Mouse (Mus musculus) lung, embryonic 14.5 days (tissue): Measurements from ENCODE around the gene Rhox4f. TPM values are rescaled to one million over a fixed set of nuclear protein-coding genes. Genes with fewer than 3 reads are reported as not detected.
"Not testable (repeated sequence)": the region's sequence is repeated elsewhere in the genome, so short reads cannot be mapped to it uniquely, and the experiment has no call there.

ENCODE experiments used
- ATAC-seq: fragments of 200-750 bp; cut with Nextera tagmentation; 2 replicates; pipeline ENCODE4 v1.8.0; 2017; ENCODE audit warnings: mild to moderate bottlenecking, moderate TSS enrichment, moderate library complexity; ENCODE audit not compliant: insufficient read depth
- DNase-seq: peaks from one replicate; pipeline ENCODE4 v3.0.0-alpha.2; 2015
- H3K27ac ChIP-seq: fragments of 300-500 bp; sonication (generic); 2 replicates; pipeline ENCODE4 v1.5.1; 2014; ENCODE audit warnings: low read depth, mild to moderate bottlenecking, moderate library complexity
- H3K27me3 ChIP-seq: fragments of 300-500 bp; sonication (generic); 2 replicates; pipeline ENCODE4 v1.6.1; 2014; ENCODE audit warnings: low read length, control low read depth; ENCODE audit not compliant: insufficient read depth
- H3K36me3 ChIP-seq: fragments of 300-500 bp; sonication (generic); 2 replicates; pipeline ENCODE4 v1.6.1; 2014; ENCODE audit warnings: control low read depth; ENCODE audit not compliant: insufficient read depth
- H3K4me1 ChIP-seq: fragments of 300-500 bp; sonication (generic); 2 replicates; pipeline ENCODE4 v1.6.1; 2014; ENCODE audit warnings: antibody characterized with exemption, control low read depth; ENCODE audit not compliant: insufficient read depth
- H3K4me2 ChIP-seq: fragments of 300-500 bp; sonication (generic); 2 replicates; pipeline ENCODE4 v1.6.1; 2014; ENCODE audit warnings: mild to moderate bottlenecking
- H3K4me3 ChIP-seq: fragments of 300-500 bp; sonication (generic); 2 replicates; pipeline ENCODE4 v1.5.1; 2014; ENCODE audit warnings: low read depth, low read length
- H3K9ac ChIP-seq: fragments of 300-500 bp; sonication (generic); 2 replicates; pipeline ENCODE4 v1.6.1; 2014
- H3K9me3 ChIP-seq: fragments of 300-500 bp; sonication (generic); 2 replicates; pipeline ENCODE4 v1.6.1; 2016; ENCODE audit warnings: low read depth, low read length, control low read depth
- WGBS: fragments of 180-500 bp; shearing (Covaris S2); extraction: QIAGEN DNeasy Blood & Tissue Kit; methylation state at CpG from one replicate; pipeline ENCODE4 v1.1.7; 2014; 5-methylcytosine and 5-hydroxymethylcytosine counted together
- polyA plus RNA-seq: library from polyadenylated mRNA; unstranded; fragments of >200 nt; fragmentation: Nextera tagmentation; extraction: Ambion mirVana; gene quantifications from 2 replicates; pipeline ENCODE4 v1.2.1, GENCODE M21; 2014

The Rhox4f gene
- polyA plus RNA-seq, result not detected in 2 replicates

DNA sequence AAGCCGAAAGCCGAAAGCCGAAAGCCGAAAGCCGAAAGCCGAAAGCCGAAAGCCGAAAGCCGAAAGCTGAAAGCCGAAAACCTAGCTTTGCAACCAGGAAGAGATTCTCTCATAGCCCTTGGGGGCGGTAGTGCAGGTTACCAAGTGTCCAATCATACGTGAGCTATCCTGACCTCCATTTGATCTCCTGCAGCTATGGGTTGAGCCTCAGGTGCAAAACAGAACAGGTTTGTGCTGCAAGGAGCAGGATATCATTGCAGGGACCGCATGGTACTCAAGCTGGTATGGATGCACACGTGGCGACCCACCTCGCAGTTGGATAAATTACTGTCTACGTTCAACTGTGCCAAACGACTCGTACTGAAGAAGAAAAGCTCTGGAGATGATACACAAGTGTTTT, at the start of gene Rhox4f:
TSS of gene Rhox4f (minus strand) at position 101 of the 400 bp plus-strand sequence.
- H3K4me2 ChIP-seq, ATAC-seq, H3K36me3 ChIP-seq, H3K27me3 ChIP-seq, H3K4me1 ChIP-seq, H3K4me3 ChIP-seq, DNase-seq, H3K27ac ChIP-seq, H3K9me3 ChIP-seq, H3K9ac ChIP-seq: not testable (repeated sequence)
- WGBS, result 95% methylated on average over 14 of the region's 19 CpGs

DNA sequence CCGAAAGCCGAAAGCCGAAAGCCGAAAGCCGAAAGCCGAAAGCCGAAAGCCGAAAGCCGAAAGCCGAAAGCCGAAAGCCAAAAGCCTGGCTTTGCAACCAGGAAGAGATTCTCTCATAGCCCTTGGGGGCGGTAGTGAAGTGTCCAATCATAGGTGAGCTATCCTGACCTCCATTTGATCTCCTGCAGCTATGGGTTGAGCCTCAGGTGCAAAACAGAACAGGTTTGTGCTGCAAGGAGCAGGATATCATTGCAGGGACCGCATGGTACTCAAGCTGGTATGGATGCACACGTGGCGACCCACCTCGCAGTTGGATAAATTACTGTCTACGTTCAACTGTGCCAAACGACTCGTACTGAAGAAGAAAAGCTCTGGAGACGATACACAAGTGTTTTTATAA, 43.7 kb upstream of the Rhox4f start, which contains the start of gene Rhox4g:
TSS of gene Rhox4g (minus strand) at position 101 of the 400 bp plus-strand sequence.
- DNase-seq, H3K4me2 ChIP-seq, H3K27ac ChIP-seq, H3K27me3 ChIP-seq, H3K4me3 ChIP-seq, ATAC-seq, H3K9ac ChIP-seq, H3K36me3 ChIP-seq, H3K9me3 ChIP-seq, H3K4me1 ChIP-seq: not testable (repeated sequence)
- WGBS, result 91% methylated on average over 16 of the region's 20 CpGs

DNA sequence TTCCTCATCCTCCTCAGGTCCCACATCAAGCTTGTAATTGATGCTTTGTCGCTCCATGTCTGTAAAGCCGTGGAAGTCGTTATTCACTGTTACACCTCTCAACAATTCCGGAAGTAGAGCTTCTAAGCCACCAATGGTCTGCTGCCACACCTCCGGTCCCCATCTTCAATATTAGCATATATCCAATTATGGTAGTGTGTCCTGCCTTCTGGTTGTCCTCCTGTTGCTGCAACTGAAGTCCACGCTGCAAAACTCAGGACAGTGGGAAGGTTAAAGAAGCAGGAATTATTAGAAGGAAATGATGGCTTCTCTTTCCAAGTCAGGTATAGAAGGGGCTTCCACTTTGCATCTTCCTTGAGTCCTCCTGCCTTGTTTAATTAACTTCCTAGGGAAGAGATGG, 35.9 kb upstream of the Rhox4f start, which contains the start of gene Rhox2g:
TSS of gene Rhox2g (minus strand) at position 101 of the 400 bp plus-strand sequence.
- not testable (repeated sequence) for H3K36me3 ChIP-seq, H3K4me2 ChIP-seq, DNase-seq, H3K4me3 ChIP-seq, H3K9me3 ChIP-seq, H3K27me3 ChIP-seq, H3K4me1 ChIP-seq, H3K9ac ChIP-seq, H3K27ac ChIP-seq, ATAC-seq
- WGBS, result 87% methylated on average over 6 of the region's 6 CpGs

DNA sequence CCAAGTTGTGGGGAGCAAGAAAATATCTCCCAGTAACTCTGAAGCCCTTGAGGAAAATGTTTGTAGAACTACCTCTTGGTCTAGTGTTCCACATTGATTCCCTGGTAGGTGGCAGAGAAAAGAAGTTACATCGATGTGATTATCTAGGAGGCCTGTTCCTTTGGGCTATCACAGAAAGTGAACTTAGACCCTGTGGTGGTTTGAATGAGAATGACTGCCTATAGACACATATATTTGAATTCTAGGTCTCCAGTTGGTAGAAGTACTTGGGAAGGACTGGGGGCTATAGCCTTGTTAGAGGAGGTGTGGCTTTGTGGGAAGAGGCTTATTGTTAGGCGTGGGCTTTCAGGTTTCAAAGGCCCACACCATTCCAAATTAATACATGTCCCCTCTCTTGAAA, 21.0 kb upstream of the Rhox4f start, which contains the start of gene Rhox3g:
TSS of gene Rhox3g (minus strand) at position 101 of the 400 bp plus-strand sequence.
- H3K4me3 ChIP-seq, result not testable (repeated sequence)

GRCm38 (mm10) chrX:37580692-37581091, 26.8 kb downstream of the Rhox4f start, which contains the start of gene Rhox3f:
TSS of gene Rhox3f (plus strand) at chrX:37580992.
- not testable (repeated sequence) for H3K4me1 ChIP-seq, H3K4me2 ChIP-seq, H3K9me3 ChIP-seq, H3K36me3 ChIP-seq, H3K27me3 ChIP-seq, H3K9ac ChIP-seq, H3K4me3 ChIP-seq, ATAC-seq, DNase-seq, H3K27ac ChIP-seq

More for the DNA sequence above, 21.0 kb upstream of the Rhox4f start, which contains the start of gene Rhox3g:
- not testable (repeated sequence) for ATAC-seq, DNase-seq, H3K27me3 ChIP-seq, H3K36me3 ChIP-seq, H3K27ac ChIP-seq, H3K4me1 ChIP-seq, H3K9me3 ChIP-seq, H3K4me2 ChIP-seq, H3K9ac ChIP-seq
- WGBS, result 84% methylated on average over 2 of the region's 2 CpGs

GRCm38 (mm10) chrX:37572638-37573037, 34.9 kb downstream of the Rhox4f start:
- whole genome bisulfite sequencing, result 21% methylated on average over 2 of the region's 2 CpGs
- not testable (repeated sequence) for H3K4me1 ChIP-seq, H3K9me3 ChIP-seq, H3K27ac ChIP-seq, H3K9ac ChIP-seq, H3K4me2 ChIP-seq, DNase-seq, H3K4me3 ChIP-seq, H3K27me3 ChIP-seq, H3K36me3 ChIP-seq, ATAC-seq

DNA sequence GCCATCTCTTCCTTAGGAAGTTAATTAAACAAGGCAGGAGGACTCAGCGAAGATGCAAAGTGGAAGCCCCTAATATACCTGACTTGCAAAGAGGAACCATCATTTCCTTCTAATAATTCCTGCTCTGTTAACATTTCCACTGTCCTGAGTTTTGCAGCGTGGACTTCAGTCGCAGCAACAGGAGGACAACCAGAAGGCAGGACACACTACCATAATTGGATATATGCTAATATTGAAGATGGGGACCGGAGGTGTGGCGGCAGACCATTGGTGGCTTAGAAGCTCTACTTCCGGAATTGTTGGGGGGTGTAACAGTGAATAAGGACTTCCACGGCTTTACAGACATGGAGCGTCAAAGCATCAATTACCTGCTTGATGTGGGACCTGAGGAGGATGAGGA, 36.4 kb downstream of the Rhox4f start, which contains the start of gene Rhox2f:
TSS of gene Rhox2f (plus strand) at position 301 of the 400 bp plus-strand sequence.
- DNase-seq, ATAC-seq, H3K36me3 ChIP-seq, H3K27me3 ChIP-seq, H3K4me2 ChIP-seq, H3K27ac ChIP-seq, H3K4me1 ChIP-seq, H3K9ac ChIP-seq, H3K4me3 ChIP-seq, H3K9me3 ChIP-seq: not testable (repeated sequence)
- 83% methylated on average over 5 of the region's 8 CpGs for WGBS

- not testable (repeated sequence) for H3K27ac ChIP-seq, H3K4me3 ChIP-seq, H3K27me3 ChIP-seq, H3K4me2 ChIP-seq, DNase-seq, H3K9ac ChIP-seq, H3K9me3 ChIP-seq, H3K4me1 ChIP-seq, ATAC-seq, H3K36me3 ChIP-seq
- 96% methylated on average over 10 of the region's 18 CpGs for WGBS
Measured at GRCm38 (mm10) chrX:37557112-37557511, 50.4 kb downstream of the Rhox4f start, which contains the start of gene Rhox4e. TSS of gene Rhox4e (plus strand) at chrX:37557412.

Other genes starting within 250 kb of the Rhox4f start
- gene Rhox3a2, start 227.7 kb downstream of the Rhox4f start, polyA plus RNA-seq, result not detected in 2 replicates
- gene Rhox4a2, start 216.9 kb downstream of the Rhox4f start, polyA plus RNA-seq, result not detected in 2 replicates
- not detected in 2 replicates for gene Rhox2b, start 195.6 kb downstream of the Rhox4f start, polyA plus RNA-seq
- gene Rhox4b, start 175.2 kb downstream of the Rhox4f start, polyA plus RNA-seq, result not detected in 2 replicates
- gene Rhox2c, start 154.0 kb downstream of the Rhox4f start, polyA plus RNA-seq, result not detected in 2 replicates
- gene Rhox3c, start 149.1 kb downstream of the Rhox4f start, polyA plus RNA-seq, result not detected in 2 replicates
- gene Rhox4c, start 127.4 kb downstream of the Rhox4f start, polyA plus RNA-seq, result not detected in 2 replicates
- not detected in 2 replicates for gene Rhox2d, start 114.3 kb downstream of the Rhox4f start, polyA plus RNA-seq
- gene Rhox4d, start 93.3 kb downstream of the Rhox4f start, polyA plus RNA-seq, result not detected in 2 replicates
- not detected in 2 replicates for gene Rhox2e, start 77.3 kb downstream of the Rhox4f start, polyA plus RNA-seq
- gene Rhox3e, start 65.7 kb downstream of the Rhox4f start, polyA plus RNA-seq, result not detected in 2 replicates
- gene Rhox4e, start 50.3 kb downstream of the Rhox4f start, polyA plus RNA-seq, result not detected in 2 replicates
- gene Rhox2f, start 36.3 kb downstream of the Rhox4f start, polyA plus RNA-seq, result not detected in 2 replicates
- not detected in 2 replicates for gene Rhox3f, start 26.7 kb downstream of the Rhox4f start, polyA plus RNA-seq
- gene Rhox3g, start 20.9 kb upstream of the Rhox4f start, polyA plus RNA-seq, result not detected in 2 replicates
- gene Rhox2g, start 35.8 kb upstream of the Rhox4f start, polyA plus RNA-seq, result not detected in 2 replicates
- not detected in 2 replicates for gene Rhox4g, start 43.6 kb upstream of the Rhox4f start, polyA plus RNA-seq
- gene Rhox3h, start 61.1 kb upstream of the Rhox4f start, polyA plus RNA-seq, result not detected in 2 replicates
- gene Rhox2h, start 65.6 kb upstream of the Rhox4f start, polyA plus RNA-seq, result not detected in 2 replicates
- 4.0 and 4.7 TPM in 2 replicates for gene Rhox5, start 197.1 kb upstream of the Rhox4f start, polyA plus RNA-seq
- not detected in 2 replicates for gene Rhox6, start 219.2 kb upstream of the Rhox4f start, polyA plus RNA-seq
- gene Rhox7a, start 224.0 kb upstream of the Rhox4f start, polyA plus RNA-seq, result not detected in 2 replicates